Mouse (Mus musculus) heart, adult 18-20 months (tissue): ENCODE results near the gene Tmsb15b1. TPM values are rescaled to one million over a fixed set of nuclear protein-coding genes. Genes with fewer than 3 reads are reported as not detected.
A peak's percentile ranks its signal among the peaks of the same experiment; 100 is the strongest.
"Not testable (repeated sequence)": the region's sequence is repeated elsewhere in the genome, so short reads cannot be mapped to it uniquely, and the experiment has no call there.

Experiments
- DNase-seq, 2 experiments: peaks; one replicate each; pipeline ENCODE4 v3.0.0; 2021 to 2022; ENCODE audit warnings: mixed read lengths in 1 of 2
- long read RNA-seq, 2 experiments: library from polyadenylated mRNA; stranded (forward); transcript quantifications; one replicate each; pipeline ENCODE4 v2.0.0; 2021
- total RNA-seq, 2 experiments: library from RNA; stranded (reverse); gene quantifications; 2 replicates each; pipeline ENCODE4 v1.2.3; 2021

Gene Tmsb15b1
- total RNA-seq = not detected
- long read RNA-seq, experiment 1 = 0 reads
- long read RNA-seq, experiment 2 = 0 reads

- DNase-seq = peak in 1 of 2 experiments; percentile 49
Observed at GRCm38 (mm10) chrX:136976424-136977084, at the start of gene Tmsb15b1, which contains the start of gene Tmsb15l. Gene Tmsb15b1, minus strand, starts transcription at chrX:136976874. Gene Tmsb15l, minus strand, starts transcription at chrX:136976869.

GRCm38 (mm10) chrX:137019310-137019709 is 42.6 kb upstream of the Tmsb15b1 start:
- peak; percentile 41 to 70 for DNase-seq

- no peak for DNase-seq
Observed at GRCm38 (mm10) chrX:137017668-137018067, 41.0 kb upstream of the Tmsb15b1 start.

GRCm38 (mm10) chrX:137015099-137015709 is 38.5 kb upstream of the Tmsb15b1 start:
- DNase-seq = peak; percentile 21 to 29

- DNase-seq = no peak
Observed at GRCm38 (mm10) chrX:136996256-136996655, 19.6 kb upstream of the Tmsb15b1 start.

- no peak for DNase-seq
Observed at GRCm38 (mm10) chrX:136993641-136994040, 17.0 kb upstream of the Tmsb15b1 start.

- DNase-seq = peak; percentile 18 to 45
Observed at GRCm38 (mm10) chrX:136992978-136993547, 16.4 kb upstream of the Tmsb15b1 start, which contains the start of gene Zcchc18. Gene Zcchc18, plus strand, starts transcription at chrX:136993155.

- no peak for DNase-seq
Observed at GRCm38 (mm10) chrX:136992191-136992965, 15.7 kb upstream of the Tmsb15b1 start.

- no peak for DNase-seq
Observed at GRCm38 (mm10) chrX:136991274-136991673, 14.6 kb upstream of the Tmsb15b1 start.

- DNase-seq = no peak
Observed at GRCm38 (mm10) chrX:136986039-136986438, 9.4 kb upstream of the Tmsb15b1 start.

- DNase-seq = no peak
Observed at GRCm38 (mm10) chrX:136978616-136979015, 1.9 kb upstream of the Tmsb15b1 start.

- not testable (repeated sequence) for DNase-seq
Observed at GRCm38 (mm10) chrX:136975397-136975796, 1.3 kb downstream of the Tmsb15b1 start, which contains the start of gene Tmsb15b2. Gene Tmsb15b2, minus strand, starts transcription at chrX:136975497.

- DNase-seq = peak in 1 of 2 experiments; percentile 13
Observed at GRCm38 (mm10) chrX:136959688-136960087, 17.0 kb downstream of the Tmsb15b1 start.

- DNase-seq = not testable (repeated sequence)
Observed at GRCm38 (mm10) chrX:136958300-136958699, 18.4 kb downstream of the Tmsb15b1 start.

- DNase-seq = peak in 1 of 2 experiments; percentile 15
Observed at GRCm38 (mm10) chrX:136957583-136958279, 18.9 kb downstream of the Tmsb15b1 start.

GRCm38 (mm10) chrX:136937985-136938384 is 38.7 kb downstream of the Tmsb15b1 start:
- DNase-seq = no peak

GRCm38 (mm10) chrX:136927031-136927430 is 49.6 kb downstream of the Tmsb15b1 start, which contains the start of gene H2bfm:
Gene H2bfm, plus strand, starts transcription at chrX:136927325.
- DNase-seq = no peak

GRCm38 (mm10) chrX:136925863-136926262 is 50.8 kb downstream of the Tmsb15b1 start:
- DNase-seq = no peak
